Mouse (Mus musculus) limb, embryonic 14.5 days (tissue): ENCODE measurements around the gene Pigs. TPM values are rescaled to one million over a fixed set of nuclear protein-coding genes. Genes with fewer than 3 reads are reported as not detected.

ENCODE experiments used
- ATAC-seq: fragments of 200-750 bp; cut with Nextera tagmentation; 2 replicates; pipeline ENCODE4 v1.8.0; 2017; ENCODE audit warnings: low read depth, moderate number of reproducible peaks, moderate TSS enrichment; ENCODE audit not compliant: low FRiP score
- DNase-seq: peaks from one replicate; pipeline ENCODE4 v3.0.0-alpha.2; 2015; ENCODE audit warnings: low spot score
- H3K27ac ChIP-seq: fragments of 300-500 bp; sonication (generic); replicated peaks from 2 replicates; pipeline ENCODE4 v1.5.1; 2014; ENCODE audit warnings: low read depth, mild to moderate bottlenecking, low read length, moderate library complexity, mixed read lengths
- H3K27me3 ChIP-seq: fragments of 300-500 bp; sonication (generic); 2 replicates; pipeline ENCODE4 v1.6.1; 2014; ENCODE audit warnings: low read length, mixed read lengths; ENCODE audit not compliant: control insufficient read depth, insufficient read depth
- H3K36me3 ChIP-seq: fragments of 300-500 bp; sonication (generic); 2 replicates; pipeline ENCODE4 v1.6.1; 2014; ENCODE audit warnings: mild to moderate bottlenecking, low read length, moderate library complexity, mixed read lengths; ENCODE audit not compliant: control insufficient read depth, insufficient read depth
- H3K4me1 ChIP-seq: fragments of 300-500 bp; sonication (generic); 2 replicates; pipeline ENCODE4 v1.6.1; 2014; ENCODE audit warnings: antibody characterized with exemption, low read length, mixed read lengths; ENCODE audit not compliant: control insufficient read depth, insufficient read depth
- H3K4me2 ChIP-seq: fragments of 300-500 bp; sonication (generic); replicated peaks from 2 replicates; pipeline ENCODE4 v1.6.1; 2014; ENCODE audit warnings: low read depth, mild to moderate bottlenecking, low read length, moderate library complexity; ENCODE audit not compliant: severe bottlenecking
- H3K4me3 ChIP-seq: fragments of 300-500 bp; sonication (generic); replicated peaks from 2 replicates; pipeline ENCODE4 v1.5.1; 2014; ENCODE audit warnings: low read length
- H3K9ac ChIP-seq: fragments of 300-500 bp; sonication (generic); 2 replicates; pipeline ENCODE4 v1.6.1; 2014; ENCODE audit warnings: mild to moderate bottlenecking, low read depth, low read length, moderate library complexity; ENCODE audit not compliant: severe bottlenecking
- H3K9me3 ChIP-seq: fragments of 300-500 bp; sonication (generic); 2 replicates; pipeline ENCODE4 v1.6.1; 2016; ENCODE audit warnings: low read length; ENCODE audit not compliant: control insufficient read depth
- POLR2A ChIP-seq: fragments of 200-500 bp; IDR thresholded peaks from 2 replicates; pipeline ENCODE4 v1.8.0; 2012; ENCODE audit warnings: inconsistent platforms, mild to moderate bottlenecking, moderate library complexity, borderline replicate concordance; ENCODE audit not compliant: insufficient read depth, insufficient read length; ENCODE audit errors: extremely low read depth
- WGBS: fragments of 180-500 bp; shearing (Covaris S2); extraction: QIAGEN DNeasy Blood & Tissue Kit; methylation state at CpG from one replicate; pipeline ENCODE4 v1.1.7; 2014; 5-methylcytosine and 5-hydroxymethylcytosine counted together
- polyA plus RNA-seq, 2 experiments: library from polyadenylated mRNA; depleted of rRNA in 1 of 2; stranded (reverse) in 1 of 2; unstranded in 1 of 2; fragments of >200 nt; fragmentation: Nextera tagmentation in 1 of 2; extraction: Ambion mirVana in 1 of 2; gene quantifications; 2 replicates each; pipeline versions ENCODE4 v1.2.1 to v1.2.3; 2012 to 2014

The Pigs gene
- polyA plus RNA-seq, 2 experiments, result 79.7 to 95.5 TPM

GRCm38 (mm10) chr11:78377549-78378159 is 49.4 kb downstream of the Pigs start:
- H3K4me2 ChIP-seq, result no peak overlapping the region
- DNase-seq (no peak), ATAC-seq (no peak)
- H3K4me1 ChIP-seq, result peaks cover 13% of the 10 kb centered on the region
- H3K9me3 ChIP-seq, result no peaks in the 10 kb centered on the region
- H3K27me3 ChIP-seq, result no peaks in the 10 kb centered on the region
- no peak overlapping the region for H3K4me3 ChIP-seq
- TF ChIP-seq POLR2A, result no peak
- H3K9ac ChIP-seq, result no peak overlapping the region
- H3K27ac ChIP-seq, result no peak overlapping the region
- WGBS, result 4% methylated on average over 9 of the region's 12 CpGs
- H3K36me3 ChIP-seq, result no peaks in the 10 kb centered on the region

DNA sequence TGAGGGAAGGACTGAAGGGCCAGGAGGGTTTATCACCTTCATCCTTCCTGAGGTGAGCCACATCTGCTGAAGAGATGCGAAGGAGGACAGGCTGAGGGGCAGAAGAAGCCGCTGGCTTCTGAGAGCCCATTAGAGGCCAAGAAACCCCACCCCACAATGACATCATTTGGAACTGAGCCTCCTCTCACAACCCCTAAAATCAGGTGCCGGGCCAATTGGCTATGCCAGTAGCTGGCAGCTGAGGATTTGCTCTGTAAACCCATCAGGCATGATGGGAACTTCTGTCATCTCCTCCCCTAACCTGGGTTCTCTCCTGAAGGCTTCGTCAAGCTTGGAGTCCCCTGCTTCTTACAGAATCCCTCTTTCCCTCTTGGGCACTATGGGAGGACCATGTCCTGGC is 52.1 kb downstream of the Pigs start:
- no peaks in the 10 kb centered on the region for H3K27me3 ChIP-seq
- 69% methylated on average over 4 of the region's 4 CpGs for WGBS
- no peak for TF ChIP-seq POLR2A

GRCm38 (mm10) chr11:78380996-78381395 is 52.8 kb downstream of the Pigs start:
- Histone ChIP-seq H3K36me3 (no peaks in the 10 kb centered on the region), H3K9ac (no peak overlapping the region), H3K4me3 (no peak overlapping the region), H3K4me2 (no peak overlapping the region), H3K4me1 (peaks cover 6% of the 10 kb centered on the region), H3K9me3 (no peaks in the 10 kb centered on the region), H3K27ac (no peak overlapping the region), H3K27me3 (no peaks in the 10 kb centered on the region)
- no peak for TF ChIP-seq POLR2A
- DNase-seq (no peak), ATAC-seq (no peak)
- WGBS, result 94% methylated on average over 3 of the region's 3 CpGs

More for the DNA sequence above, 52.1 kb downstream of the Pigs start:
- no peak overlapping the region for H3K4me2 ChIP-seq
- H3K4me3 ChIP-seq, result no peak overlapping the region
- no peak for ATAC-seq
- H3K36me3 ChIP-seq, result no peaks in the 10 kb centered on the region
- no peak overlapping the region for H3K9ac ChIP-seq
- H3K27ac ChIP-seq, result no peak overlapping the region
- DNase-seq, result no peak
- no peaks in the 10 kb centered on the region for H3K9me3 ChIP-seq
- H3K4me1 ChIP-seq, result peaks cover 6% of the 10 kb centered on the region

DNA sequence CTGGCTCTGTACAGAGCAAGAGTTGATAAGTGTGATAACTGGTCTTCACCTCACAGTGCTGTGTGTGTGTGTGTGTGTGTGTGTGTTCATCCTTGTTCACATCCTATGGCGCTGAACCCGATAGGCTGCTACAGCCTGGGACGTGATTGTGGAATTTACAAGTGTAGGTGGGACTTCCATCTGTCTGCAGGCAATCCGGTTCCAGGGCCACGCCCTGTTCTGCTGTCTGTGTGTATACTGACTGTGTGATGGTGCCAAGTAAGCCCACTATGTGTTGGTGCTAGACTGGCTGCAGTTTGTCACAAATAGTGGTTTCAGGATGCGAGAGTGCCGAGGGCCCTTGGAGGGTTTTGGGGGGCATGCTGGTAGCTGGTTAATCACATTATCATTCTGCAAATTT is 54.1 kb downstream of the Pigs start:
- no peak overlapping the region for H3K9ac ChIP-seq
- no peak overlapping the region for H3K4me3 ChIP-seq
- no peak for ATAC-seq
- H3K36me3 ChIP-seq, result no peaks in the 10 kb centered on the region
- WGBS, result 72% methylated on average over 7 of the region's 7 CpGs
- H3K27ac ChIP-seq, result no peak overlapping the region
- peaks cover 5% of the 10 kb centered on the region for H3K4me1 ChIP-seq
- no peaks in the 10 kb centered on the region for H3K9me3 ChIP-seq
- no peak for TF ChIP-seq POLR2A
- no peak overlapping the region for H3K4me2 ChIP-seq
- DNase-seq, result no peak
- H3K27me3 ChIP-seq, result no peaks in the 10 kb centered on the region

DNA sequence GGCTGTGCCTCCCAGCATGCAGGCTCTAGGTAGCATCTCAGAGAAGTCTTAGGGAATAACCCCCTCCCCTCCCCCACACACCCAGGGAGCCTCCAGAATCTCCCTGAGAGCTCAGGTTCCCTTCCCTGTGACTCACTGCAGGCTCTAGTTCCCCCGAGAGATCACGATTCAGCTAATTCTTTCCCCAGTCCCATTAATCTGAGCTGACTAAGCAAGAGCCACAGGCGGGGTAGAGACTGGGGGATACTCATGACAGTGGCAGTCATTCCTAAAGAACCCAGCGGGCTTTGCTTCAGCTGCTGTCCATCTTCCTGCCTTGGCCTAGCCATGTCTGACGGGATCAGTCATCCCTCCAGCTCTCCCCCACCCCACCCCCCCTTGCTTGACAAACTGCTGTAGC is 54.5 kb downstream of the Pigs start:
- no peak for ATAC-seq
- TF ChIP-seq POLR2A, result no peak
- Histone ChIP-seq H3K27ac (no peak overlapping the region), H3K4me2 (no peak overlapping the region), H3K9ac (no peak overlapping the region), H3K4me1 (0 out of 2 replicates have a peak, but pooled peaks cover 2% of the 10 kb centered on the region), H3K27me3 (no peaks in the 10 kb centered on the region), H3K9me3 (no peaks in the 10 kb centered on the region), H3K4me3 (no peak overlapping the region), H3K36me3 (no peaks in the 10 kb centered on the region)
- 32% methylated on average over 5 of the region's 5 CpGs for WGBS
- DNase-seq, result no peak
